Mouse (Mus musculus): ENCODE measurements around the gene Rab5if. TPM values are rescaled to one million over a fixed set of nuclear protein-coding genes. Genes with fewer than 3 reads are reported as not detected.
"Not testable (repeated sequence)": the region's sequence is repeated elsewhere in the genome, so short reads cannot be mapped to it uniquely, and the experiment has no call there.

Gene Rab5if
- total RNA-seq, 2 experiments from 2014 or later = 87.1 to 94.4 TPM

GRCm38 (mm10) chr2:156915559-156915958, 52.6 kb downstream of the Rab5if start:
- intact Hi-C loops (cut with DNase I) = loop anchor here (1.0 kb wide), 1 partner anchor 33 kb away; no protein-coding TSS in a partner anchor
- TF ChIP-seq CTCF (IDR thresholded peaks at IDR 0.05) = no peak
- no peak for DNase-seq (ENCODE audit: extremely low spot score in 1 of 2, low spot score in 2 of 2)
- H3K4me3 ChIP-seq = no peak overlapping the region
- no peak overlapping the region for H3K27ac ChIP-seq

GRCm38 (mm10) chr2:156916419-156917125, 53.6 kb downstream of the Rab5if start:
- Histone ChIP-seq H3K4me3 (no peak overlapping the region), H3K27ac (no peak overlapping the region)
- DNase-seq (ENCODE audit: extremely low spot score in 1 of 2, low spot score in 2 of 2) = no peak
- no peak for TF ChIP-seq CTCF (IDR thresholded peaks at IDR 0.05)
- intact Hi-C loops (cut with DNase I) = no loop called here

GRCm38 (mm10) chr2:156918562-156918961, 55.6 kb downstream of the Rab5if start:
- DNase-seq (ENCODE audit: extremely low spot score in 1 of 2, low spot score in 2 of 2) = no peak
- intact Hi-C loops (cut with DNase I) = no loop called here
- no peak for TF ChIP-seq CTCF (IDR thresholded peaks at IDR 0.05)
- Histone ChIP-seq H3K4me3 (no peak overlapping the region), H3K27ac (no peak overlapping the region)

GRCm38 (mm10) chr2:156919191-156919590, 56.3 kb downstream of the Rab5if start:
- intact Hi-C loops (cut with DNase I); H3K27ac ChIP-seq; H3K4me3 ChIP-seq; DNase-seq (ENCODE audit: extremely low spot score in 1 of 2, low spot score in 2 of 2): not testable (repeated sequence)

- intact Hi-C loops (cut with DNase I) = no loop called here
- TF ChIP-seq CTCF (IDR thresholded peaks at IDR 0.05) = no peak
- no peak for DNase-seq (ENCODE audit: extremely low spot score in 1 of 2, low spot score in 2 of 2)
Measured at GRCm38 (mm10) chr2:156919796-156920195, 56.9 kb downstream of the Rab5if start.

GRCm38 (mm10) chr2:156923057-156923456, 60.1 kb downstream of the Rab5if start:
- TF ChIP-seq CTCF (IDR thresholded peaks at IDR 0.05) = no peak
- Histone ChIP-seq H3K4me3 (no peak overlapping the region), H3K27ac (no peak overlapping the region)
- DNase-seq (ENCODE audit: extremely low spot score in 1 of 2, low spot score in 2 of 2) = no peak
- intact Hi-C loops (cut with DNase I) = no loop called here

More at GRCm38 (mm10) chr2:156919796-156920195, 56.9 kb downstream of the Rab5if start:
- no peak overlapping the region for H3K4me3 ChIP-seq
- H3K27ac ChIP-seq = no peak overlapping the region

Other genes starting within 250 kb of the Rab5if start
- gene Dlgap4, start 249.4 kb upstream of the Rab5if start, total RNA-seq (2021) = 100 to 1,000 TPM; 248 to 254 TPM
- 10 to 100 TPM; 16.1 to 17.3 TPM for gene Myl9, start 87.7 kb upstream of the Rab5if start, total RNA-seq (2021)
- under 1 TPM; 0.68 to 0.89 TPM for gene Tgif2, start 23.1 kb upstream of the Rab5if start, total RNA-seq (2021)
- gene 4930518I15Rik, start 5.2 kb upstream of the Rab5if start, total RNA-seq (2021) = 1 to 10 TPM; 2.8 TPM
- gene Sla2, start 24.1 kb downstream of the Rab5if start, total RNA-seq (2021) = under 1 TPM; 0.41 to 0.51 TPM
- gene Ndrg3, start 128.9 kb downstream of the Rab5if start, total RNA-seq (2021) = 100 to 1,000 TPM; 457 to 473 TPM
- 1 to 10 TPM; 5.8 to 6.3 TPM for gene Dsn1, start 144.0 kb downstream of the Rab5if start, total RNA-seq (2021)
- 10 to 100 TPM; 20.2 to 25.1 TPM for gene Soga1, start 216.1 kb downstream of the Rab5if start, total RNA-seq (2021)
- not detected for gene Tldc2, start 223.9 kb downstream of the Rab5if start, total RNA-seq (2021)

Measured in left cerebral cortex, adult 2 months (tissue).